Mouse (Mus musculus): Measurements from ENCODE around the gene Otogl.

DNA sequence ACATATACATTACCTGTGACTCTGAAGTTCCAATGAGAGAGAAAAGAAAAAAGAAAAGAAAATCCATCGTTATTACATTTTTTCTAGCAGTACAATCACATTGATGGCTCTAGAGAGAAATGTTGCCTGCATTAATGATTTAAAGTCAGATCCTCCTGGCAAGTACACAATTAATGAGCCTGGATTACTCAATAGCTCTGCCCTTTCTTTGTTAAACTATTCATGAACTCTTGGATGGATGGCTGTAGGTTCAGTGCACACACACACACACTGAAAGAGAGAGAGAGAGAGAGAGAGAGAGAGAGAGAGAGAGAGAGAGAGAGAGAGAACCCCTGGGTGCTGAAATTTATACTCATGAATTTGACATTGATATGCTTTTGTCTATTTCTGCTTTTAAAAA lies 192.1 kb downstream of the Otogl start, which contains the start of gene Ptprq:
- no peak for TF ChIP-seq POLR2A (IDR thresholded peaks at IDR 0.05; ENCODE audit: extremely low read depth, insufficient read depth, low read length)
- no peak for TF ChIP-seq CTCF (IDR thresholded peaks at IDR 0.05; ENCODE audit: low read depth, low read length)
